Mouse (Mus musculus) thymus, postnatal 25 days (tissue): ENCODE measurements around the gene Ift81.

ENCODE experiments used
- DNase-seq: peaks from one replicate; pipeline ENCODE4 v3.0.0; 2022

The Ift81 gene

GRCm38 (mm10) chr5:122543392-122543791, 70.9 kb downstream of the Ift81 start:
- DNase-seq = no peak

GRCm38 (mm10) chr5:122541871-122542270, 72.4 kb downstream of the Ift81 start:
- DNase-seq = no peak

- DNase-seq = no peak
Observed at GRCm38 (mm10) chr5:122538077-122538476, 76.2 kb downstream of the Ift81 start.

- no peak for DNase-seq
Observed at GRCm38 (mm10) chr5:122537654-122538053, 76.7 kb downstream of the Ift81 start.

- no peak for DNase-seq
Observed at GRCm38 (mm10) chr5:122533884-122534283, 80.4 kb downstream of the Ift81 start.

GRCm38 (mm10) chr5:122529913-122530604, 84.3 kb downstream of the Ift81 start:
- no peak for DNase-seq

GRCm38 (mm10) chr5:122529316-122529715, 85.0 kb downstream of the Ift81 start:
- DNase-seq = no peak

- no peak for DNase-seq
Observed at GRCm38 (mm10) chr5:122528591-122528990, 85.7 kb downstream of the Ift81 start.

GRCm38 (mm10) chr5:122527761-122528160, 86.6 kb downstream of the Ift81 start:
- no peak for DNase-seq

GRCm38 (mm10) chr5:122526878-122527730, 87.2 kb downstream of the Ift81 start:
- DNase-seq = no peak

- DNase-seq = no peak
Observed at GRCm38 (mm10) chr5:122526405-122526804, 87.9 kb downstream of the Ift81 start.

GRCm38 (mm10) chr5:122525238-122525931, 88.9 kb downstream of the Ift81 start:
- no peak for DNase-seq

GRCm38 (mm10) chr5:122524854-122525237, 89.5 kb downstream of the Ift81 start:
- DNase-seq = no peak

GRCm38 (mm10) chr5:122524244-122524643, 90.1 kb downstream of the Ift81 start:
- no peak for DNase-seq

GRCm38 (mm10) chr5:122521130-122521473, 93.2 kb downstream of the Ift81 start:
- DNase-seq = no peak

GRCm38 (mm10) chr5:122520254-122521129, 93.8 kb downstream of the Ift81 start:
- no peak for DNase-seq

GRCm38 (mm10) chr5:122519043-122519660, 95.2 kb downstream of the Ift81 start:
- no peak for DNase-seq

- DNase-seq = no peak
Observed at GRCm38 (mm10) chr5:122518247-122518646, 96.1 kb downstream of the Ift81 start.

- DNase-seq = no peak
Observed at GRCm38 (mm10) chr5:122516901-122517300, 97.4 kb downstream of the Ift81 start.

GRCm38 (mm10) chr5:122516029-122516730, 98.1 kb downstream of the Ift81 start:
- no peak for DNase-seq

- no peak for DNase-seq
Observed at GRCm38 (mm10) chr5:122514127-122514521, 100.2 kb downstream of the Ift81 start.
